7 mouse cellular contexts compared by ENCODE assay signal in genomic region chr9:120739199-120739952, GRCm38 (mm10).
A peak's percentile ranks its signal among the peaks of the same experiment; 100 is the strongest.
DNase-seq lines count a peak whose midpoint lies in the region; ATAC-seq and TF ChIP-seq lines count a peak whose summit lies in the region.

No protein-coding gene starts in this region.

- H3K9ac ChIP-seq in embryonic facial prominence, embryonic 11.5 days (replicated peaks; ENCODE audit: low read length), result peak overlapping the region; percentile 18

- WGBS in embryonic facial prominence, embryonic 11.5 days, result 39% methylated on average over 14 of the region's 14 CpGs
- 47% methylated on average over 14 of the region's 14 CpGs for WGBS in kidney, adult 2 months
- 62% methylated on average over 14 of the region's 14 CpGs for WGBS in olfactory bulb, adult 2 months

- H3K36me3 ChIP-seq in embryonic facial prominence, embryonic 11.5 days (replicated peaks; ENCODE audit: control insufficient read depth, insufficient read depth, low read depth, low read length), result no peaks in the 10 kb centered on the region
- H3K36me3 ChIP-seq in kidney, adult 2 months (ENCODE audit: control insufficient read depth, insufficient read depth, low read length), result no peaks in the 10 kb centered on the region

- TF ChIP-seq CTCF in kidney, adult 2 months (conservative IDR thresholded peaks at IDR 0.05; ENCODE audit: insufficient read depth, insufficient read length, low read depth, low read length), result no peak
- TF ChIP-seq CTCF in olfactory bulb, adult 2 months (IDR thresholded peaks at IDR 0.05; ENCODE audit: insufficient read depth, low read depth, low read length), result no peak

- TF ChIP-seq POLR2A in kidney, adult 2 months (IDR thresholded peaks at IDR 0.05; ENCODE audit: low read depth, low read length), result no peak
- TF ChIP-seq POLR2A in olfactory bulb, adult 2 months (IDR thresholded peaks at IDR 0.05; ENCODE audit: insufficient read depth, low read depth, low read length), result no peak

- ATAC-seq in embryonic facial prominence, embryonic 11.5 days (replicated peaks; ENCODE audit: insufficient number of reproducible peaks, low FRiP score, low TSS enrichment, low read depth), result 0 out of 2 replicates have a peak, but pooled peaks have one; percentile 46

- peaks cover 4% of the 10 kb centered on the region for H3K4me1 ChIP-seq in embryonic facial prominence, embryonic 11.5 days (ENCODE audit: control insufficient read depth, insufficient read depth, low read length)
- peaks cover 5% of the 10 kb centered on the region for H3K4me1 ChIP-seq in kidney, adult 2 months (ENCODE audit: control insufficient read depth, insufficient read depth, low read length)
- 0 out of 2 replicates have a peak, but pooled peaks cover 4% of the 10 kb centered on the region for H3K4me1 ChIP-seq in olfactory bulb, adult 2 months (ENCODE audit: control insufficient read depth, insufficient read depth, low read length)

- H3K4me2 ChIP-seq in embryonic facial prominence, embryonic 11.5 days (ENCODE audit: low read depth, low read length), result no peak overlapping the region

- no peak overlapping the region for H3K4me3 ChIP-seq in embryonic facial prominence, embryonic 11.5 days (ENCODE audit: low read depth, low read length)
- H3K4me3 ChIP-seq in kidney, adult 2 months (ENCODE audit: insufficient read depth, low read depth, low read length), result no peak overlapping the region
- H3K4me3 ChIP-seq in olfactory bulb, adult 2 months (ENCODE audit: insufficient read depth, low read depth, low read length), result no peak overlapping the region

- peak; percentile 88 for DNase-seq in adrenal gland, adult 2 months
- peak; percentile 62 for DNase-seq in embryonic facial prominence, embryonic 11.5 days (ENCODE audit: low spot score)
- DNase-seq in heart, adult 9 months (ENCODE audit: low spot score in 2 of 2), result peak; percentile 81 to 86
- DNase-seq in kidney, adult 2 months, result peak; percentile 70
- DNase-seq in lung, adult 18-20 months, result peak; percentile 51 to 81
- no peak for DNase-seq in cerebellum, postnatal 25 days

- H3K27ac ChIP-seq in embryonic facial prominence, embryonic 11.5 days (replicated peaks; ENCODE audit: low read depth, low read length), result peak overlapping the region; percentile 60
- peak overlapping the region; percentile 27 for H3K27ac ChIP-seq in kidney, adult 2 months (ENCODE audit: insufficient read depth, low read depth, low read length)
- H3K27ac ChIP-seq in olfactory bulb, adult 2 months (ENCODE audit: insufficient read depth, low read depth, low read length), result peak overlapping the region; percentile 44; the same call in 1 of the 2 replicates

- H3K9me3 ChIP-seq in embryonic facial prominence, embryonic 11.5 days (replicated peaks; ENCODE audit: control insufficient read depth, low read length), result no peaks in the 10 kb centered on the region

- H3K27me3 ChIP-seq in embryonic facial prominence, embryonic 11.5 days (ENCODE audit: control insufficient read depth, insufficient read depth, low read length), result no peaks in the 10 kb centered on the region
- H3K27me3 ChIP-seq in kidney, adult 2 months (replicated peaks; ENCODE audit: control insufficient read depth, insufficient read depth, low read length), result no peaks in the 10 kb centered on the region

Comparison
In these comparisons a context has a peak if more than half of its experiments do, and no peak if none do; other contexts are left out.
1. DNase-seq: peak in adrenal gland, adult 2 months (single experiment), embryonic facial prominence, embryonic 11.5 days (single experiment), heart, adult 9 months (2 of 2), kidney, adult 2 months (single experiment) and lung, adult 18-20 months (2 of 2); none in cerebellum, postnatal 25 days (0 of 2).
2. Peak in every context shown above with its lines, with median percentiles within 50 percentile points of each other: H3K27ac ChIP-seq.